Mouse (Mus musculus): ENCODE measurements around the gene Cd27.

GRCm38 (mm10) chr6:125212621-125213020, 24.2 kb downstream of the Cd27 start:
- TF ChIP-seq CTCF (IDR thresholded peaks at IDR 0.05; ENCODE audit: low read depth) = no peak
- no peak for TF ChIP-seq EP300 (optimal IDR thresholded peaks at IDR 0.05)

Measured in stomach, postnatal 0 days (tissue).